Mouse (Mus musculus) CH12.LX (cell line): ENCODE measurements around the gene Cap1. TPM values are rescaled to one million over a fixed set of nuclear protein-coding genes. Genes with fewer than 3 reads are reported as not detected.
"Not testable (repeated sequence)": the region's sequence is repeated elsewhere in the genome, so short reads cannot be mapped to it uniquely, and the experiment has no call there.

Experiments
- DNase-seq: peaks from one replicate; pipeline ENCODE4 v3.0.0-alpha.2; 2013; ENCODE audit errors: extremely low read depth
- H3K27ac ChIP-seq: 2 replicates; pipeline ENCODE4 v1.5.1; 2012; ENCODE audit warnings: low read depth, mild to moderate bottlenecking, control low read depth, moderate library complexity; ENCODE audit not compliant: insufficient read depth
- H3K27me3 ChIP-seq: replicated peaks from 2 replicates; pipeline ENCODE3; 2012; ENCODE audit warnings: inconsistent platforms
- H3K36me3 ChIP-seq, 2 experiments: replicated peaks in 1 of 2; 2 replicates each; pipeline versions ENCODE3 to v1.6.1; 2012; ENCODE audit warnings: inconsistent platforms in 1 of 2, low read length in 1 of 2, mild to moderate bottlenecking in 1 of 2, mixed read lengths in 1 of 2, moderate library complexity in 1 of 2; ENCODE audit not compliant: control insufficient read depth in 1 of 2, insufficient read depth in 1 of 2
- H3K4me1 ChIP-seq, 2 experiments: 2 replicates each; pipeline ENCODE4 v1.6.1; 2012; ENCODE audit warnings: inconsistent platforms in 1 of 2, moderate library complexity in 1 of 2; ENCODE audit not compliant: insufficient read depth in 2 of 2, control insufficient read depth in 1 of 2
- H3K4me2 ChIP-seq: 2 replicates; pipeline ENCODE4 v1.6.1; 2012; ENCODE audit warnings: low read depth, mild to moderate bottlenecking, control low read depth; ENCODE audit not compliant: poor library complexity, insufficient read depth, severe bottlenecking
- H3K4me3 ChIP-seq, 3 experiments: fragments of 150-350 bp in 1 of 3; sonication (generic) in 1 of 3; replicated peaks in 1 of 3; 2 replicates each; pipeline versions ENCODE3 to v1.5.1; 2011 to 2012; ENCODE audit warnings: low read depth in 2 of 3, low read length in 2 of 3, mild to moderate bottlenecking in 2 of 3, moderate library complexity in 2 of 3, control low read depth in 1 of 3, improper control_type of control experiment in 1 of 3, inconsistent platforms in 1 of 3, mixed read lengths in 1 of 3; ENCODE audit not compliant: poor library complexity in 1 of 3
- H3K79me2 ChIP-seq: replicated peaks from 2 replicates; pipeline ENCODE4 v1.6.1; 2012; ENCODE audit warnings: mild to moderate bottlenecking, moderate library complexity; ENCODE audit not compliant: control insufficient read depth, poor library complexity, insufficient read depth, severe bottlenecking; ENCODE audit errors: extremely low read depth
- H3K9ac ChIP-seq: 2 replicates; pipeline ENCODE4 v1.6.1; 2012; ENCODE audit warnings: low read depth, mild to moderate bottlenecking, control low read depth, moderate library complexity; ENCODE audit not compliant: insufficient read depth
- H3K9me3 ChIP-seq: replicated peaks from 2 replicates; pipeline ENCODE3; 2012; ENCODE audit warnings: low read length, inconsistent platforms, mixed read lengths
- BHLHE40 ChIP-seq: IDR thresholded peaks from 2 replicates; pipeline ENCODE4 v1.6.1; 2011; ENCODE audit warnings: mild to moderate bottlenecking, low read depth, low read length, improper control_type of control experiment
- CHD1 ChIP-seq: IDR thresholded peaks from 2 replicates; pipeline ENCODE4 v1.6.1; 2012; ENCODE audit warnings: low read depth, low read length, improper control_type of control experiment, inconsistent platforms
- CHD2 ChIP-seq: IDR thresholded peaks from 2 replicates; pipeline ENCODE4 v1.6.1; 2011; ENCODE audit warnings: low read length, improper control_type of control experiment
- CTCF ChIP-seq, 2 experiments: IDR thresholded peaks in 1 of 2; conservative IDR thresholded peaks in 1 of 2; 2 replicates each; pipeline ENCODE4 v1.5.1; 2011 to 2012; ENCODE audit warnings: low read depth in 2 of 2, low read length in 2 of 2, improper control_type of control experiment in 1 of 2, inconsistent platforms in 1 of 2, mild to moderate bottlenecking in 1 of 2, moderate library complexity in 1 of 2
- E2F4 ChIP-seq: IDR thresholded peaks from 2 replicates; pipeline ENCODE4 v1.6.1; 2011; ENCODE audit warnings: low read depth, low read length, improper control_type of control experiment; ENCODE audit not compliant: insufficient replicate concordance
- ELF1 ChIP-seq: IDR thresholded peaks from 2 replicates; pipeline ENCODE4 v1.6.1; 2014; ENCODE audit warnings: low read depth, mild to moderate bottlenecking, inconsistent platforms, low read length, improper control_type of control experiment
- EP300 ChIP-seq: IDR thresholded peaks from 2 replicates; pipeline ENCODE4 v1.6.1; 2011; ENCODE audit warnings: low read length, improper control_type of control experiment
- GABPA ChIP-seq: IDR thresholded peaks from 2 replicates; pipeline ENCODE4 v1.6.1; 2012; ENCODE audit warnings: low read depth, low read length, improper control_type of control experiment, inconsistent platforms; ENCODE audit not compliant: insufficient replicate concordance
- HCFC1 ChIP-seq: IDR thresholded peaks from 2 replicates; pipeline ENCODE4 v1.6.1; 2012; ENCODE audit warnings: low read depth, mild to moderate bottlenecking, inconsistent platforms, low read length, improper control_type of control experiment
- JUN ChIP-seq: IDR thresholded peaks from 2 replicates; pipeline ENCODE4 v1.6.1; 2011; ENCODE audit warnings: low read depth, mild to moderate bottlenecking, low read length, improper control_type of control experiment, moderate library complexity; ENCODE audit not compliant: insufficient read depth
- JUND ChIP-seq: conservative IDR thresholded peaks from 2 replicates; pipeline ENCODE4 v1.6.1; 2011; ENCODE audit warnings: low read depth, low read length, improper control_type of control experiment
- KAT2A ChIP-seq: IDR thresholded peaks from 2 replicates; pipeline ENCODE4 v1.6.1; 2012; ENCODE audit warnings: low read length, improper control_type of control experiment, inconsistent platforms; ENCODE audit not compliant: insufficient replicate concordance
- MAX ChIP-seq: IDR thresholded peaks from 2 replicates; pipeline ENCODE4 v1.6.1; 2011; ENCODE audit warnings: low read length, improper control_type of control experiment
- MEF2A ChIP-seq: IDR thresholded peaks from 2 replicates; pipeline ENCODE4 v1.6.1; 2014; ENCODE audit warnings: low read depth, mild to moderate bottlenecking, inconsistent platforms, low read length, improper control_type of control experiment, borderline replicate concordance
- MYC ChIP-seq: IDR thresholded peaks from 2 replicates; pipeline ENCODE4 v1.6.1; 2011; ENCODE audit warnings: low read depth, mild to moderate bottlenecking, improper control_type of control experiment, low read length
- NELFE ChIP-seq: IDR thresholded peaks from 2 replicates; pipeline ENCODE4 v1.6.1; 2011; ENCODE audit warnings: low read depth, low read length, improper control_type of control experiment
- NRF1 ChIP-seq: IDR thresholded peaks from 2 replicates; pipeline ENCODE4 v1.6.1; 2014; ENCODE audit warnings: low read depth, mild to moderate bottlenecking, inconsistent platforms, low read length, improper control_type of control experiment, moderate library complexity
- PAX5 ChIP-seq: IDR thresholded peaks from 2 replicates; pipeline ENCODE4 v1.6.1; 2012; ENCODE audit warnings: low read length, inconsistent platforms, mixed read lengths
- POLR2A ChIP-seq: IDR thresholded peaks from 2 replicates; pipeline ENCODE4 v1.6.1; 2011; ENCODE audit warnings: low read depth, mild to moderate bottlenecking, improper control_type of control experiment, low read length
- POLR2AphosphoS2 ChIP-seq: IDR thresholded peaks from 2 replicates; pipeline ENCODE4 v1.6.1; 2011; ENCODE audit warnings: low read depth, low read length, improper control_type of control experiment
- RAD21 ChIP-seq: IDR thresholded peaks from 2 replicates; pipeline ENCODE4 v1.6.1; 2011; ENCODE audit warnings: low read depth, mild to moderate bottlenecking, low read length, improper control_type of control experiment, moderate library complexity
- RCOR1 ChIP-seq: conservative IDR thresholded peaks from 2 replicates; pipeline ENCODE4 v1.6.1; 2012; ENCODE audit warnings: low read depth, mild to moderate bottlenecking, inconsistent platforms, low read length, improper control_type of control experiment
- SIN3A ChIP-seq: IDR thresholded peaks from 2 replicates; pipeline ENCODE4 v1.6.1; 2012; ENCODE audit warnings: low read length, improper control_type of control experiment, inconsistent platforms
- SMC3 ChIP-seq: IDR thresholded peaks from 2 replicates; pipeline ENCODE4 v1.6.1; 2011; ENCODE audit warnings: low read depth, low read length, improper control_type of control experiment
- TBP ChIP-seq: conservative IDR thresholded peaks from 2 replicates; pipeline ENCODE4 v1.6.1; 2011; ENCODE audit warnings: low read depth, low read length, improper control_type of control experiment
- TCF12 ChIP-seq: IDR thresholded peaks from 2 replicates; pipeline ENCODE4 v1.6.1; 2014; ENCODE audit warnings: low read depth, mild to moderate bottlenecking, inconsistent platforms, low read length, improper control_type of control experiment
- UBTF ChIP-seq: IDR thresholded peaks from 2 replicates; pipeline ENCODE4 v1.6.1; 2012; ENCODE audit warnings: low read depth, mild to moderate bottlenecking, inconsistent platforms, low read length, improper control_type of control experiment, moderate library complexity
- USF1 ChIP-seq: IDR thresholded peaks from 2 replicates; pipeline ENCODE4 v1.6.1; 2014; ENCODE audit warnings: low read depth, mild to moderate bottlenecking, inconsistent platforms, low read length, improper control_type of control experiment
- ZMIZ1 ChIP-seq: IDR thresholded peaks from 2 replicates; pipeline ENCODE4 v1.6.1; 2012; ENCODE audit warnings: low read depth, mild to moderate bottlenecking, inconsistent platforms, low read length, improper control_type of control experiment
- ZNF384 ChIP-seq: IDR thresholded peaks from 2 replicates; pipeline ENCODE4 v1.6.1; 2012; ENCODE audit warnings: low read depth, low read length, improper control_type of control experiment, inconsistent platforms
- dilution Hi-C: fragments of 300-500 bp; cut with MboI; formaldehyde crosslinking; loops from 2 replicates; pipeline ENCODE4 v1.14.3; 2020; ENCODE audit warnings: low sequenced_read_pairs; ENCODE audit not compliant: extremely low pct_unique_long_range_greater_than_20kb, extremely low pct_ligation_motif_present
- in situ Hi-C: fragments of 300-500 bp; cut with MboI; formaldehyde crosslinking; loops from 3 replicates; pipeline ENCODE4 v1.14.3; 2019; ENCODE audit warnings: low sequenced_read_pairs, low pct_ligation_motif_present, low pct_unique_long_range_greater_than_20kb, mixed read lengths
- polyA plus RNA-seq: library from polyadenylated mRNA; unstranded; fragments of >175 nt; gene quantifications from 2 replicates; pipeline ENCODE4 v1.2.1, GENCODE M21; 2012; ENCODE audit warnings: low read depth; ENCODE audit not compliant: insufficient read length
- total RNA-seq, 2 experiments: library from RNA; depleted of rRNA; stranded (reverse); fragments of 300-350 nt in 1 of 2; fragments of >200 nt in 1 of 2; gene quantifications; 2 replicates each; pipeline ENCODE4 v1.2.3; 2012 to 2014

Gene Cap1
- total and polyA plus RNA-seq, 3 experiments, result 118 to 195 (median 159) TPM

DNA sequence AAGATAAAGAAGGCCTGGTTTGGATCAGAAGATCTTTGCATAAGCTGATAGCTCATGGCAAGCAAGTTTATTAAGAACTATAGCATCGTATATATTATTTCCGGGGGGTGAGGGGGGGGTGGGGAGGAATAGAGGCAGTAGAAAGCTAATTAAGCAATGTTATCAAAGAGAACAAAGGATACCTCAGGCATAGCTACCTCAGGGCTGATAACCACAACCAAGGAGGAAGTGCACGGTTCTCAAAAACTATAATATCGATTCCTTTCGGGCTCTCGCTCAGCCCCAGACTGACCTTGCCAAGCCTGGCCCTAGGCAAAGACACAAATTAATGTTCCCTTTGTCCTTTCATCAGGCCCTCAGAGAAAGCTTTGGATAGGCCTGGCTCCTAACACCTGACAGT lies 56.5 kb downstream of the Cap1 start:
- DNase-seq, result no peak
- dilution Hi-C loops, result no loop called here
- in situ Hi-C loops, result no loop called here
- no peaks in the 10 kb centered on the region for H3K4me1 ChIP-seq
- H3K27ac ChIP-seq, result no peak overlapping the region
- H3K4me3 ChIP-seq, result no peak overlapping the region
- H3K27me3 ChIP-seq, result no peaks in the 10 kb centered on the region
- H3K79me2 ChIP-seq, result no peaks in the 10 kb centered on the region
- H3K9me3 ChIP-seq, result no peaks in the 10 kb centered on the region
- H3K9ac ChIP-seq, result no peak overlapping the region
- H3K36me3 ChIP-seq, result no peaks in the 10 kb centered on the region
- no peak overlapping the region for H3K4me2 ChIP-seq
- TF ChIP-seq ZNF384 (no peak), KAT2A (no peak), ELF1 (no peak), BHLHE40 (no peak), CTCF (conservative IDR thresholded peaks at IDR 0.05 in 1 of 2, IDR thresholded peaks at IDR 0.05 in 1 of 2; ENCODE audit: low read depth in 2 of 2, low read length in 2 of 2) (no peak), TCF12 (no peak), PAX5 (no peak), GABPA (no peak), TBP (no peak), MEF2A (no peak), POLR2AphosphoS2 (no peak), CHD2 (no peak), MYC (no peak), CHD1 (no peak), HCFC1 (no peak), JUN (no peak)

DNA sequence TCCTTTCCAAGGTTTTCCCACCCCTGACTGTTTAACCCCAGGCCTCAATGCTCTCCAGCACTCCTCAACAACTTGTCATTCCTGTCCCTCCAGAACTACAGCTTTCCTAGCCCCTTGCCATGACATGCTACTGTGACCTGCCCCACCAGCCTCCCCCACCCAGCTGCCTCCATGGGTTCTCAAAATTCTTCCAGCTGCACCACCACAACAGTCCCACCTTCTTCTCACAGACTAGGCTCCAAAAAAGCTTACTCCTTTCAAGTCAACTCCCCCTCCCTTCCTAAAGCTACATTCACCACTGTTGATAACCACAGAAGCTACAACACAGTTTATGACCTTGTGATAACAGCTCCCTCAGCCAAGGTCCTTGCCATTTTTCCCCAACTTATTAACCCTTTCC lies 58.2 kb downstream of the Cap1 start:
- Histone ChIP-seq H3K4me3 (no peak overlapping the region), H3K9ac (no peak overlapping the region), H3K4me2 (no peak overlapping the region), H3K9me3 (no peaks in the 10 kb centered on the region), H3K36me3 (no peaks in the 10 kb centered on the region), H3K27me3 (no peaks in the 10 kb centered on the region), H3K4me1 (peaks cover 0 to 2% of the 10 kb centered on the region in 2 experiments; a peak in 1 of 4 replicates), H3K79me2 (no peaks in the 10 kb centered on the region)
- dilution Hi-C loops, result no loop called here
- DNase-seq, result no peak
- TF ChIP-seq RAD21 (no peak), E2F4 (no peak), POLR2A (no peak), CHD2 (no peak), KAT2A (no peak), RCOR1 (no peak), MEF2A (no peak), UBTF (no peak), HCFC1 (no peak), EP300 (no peak), NRF1 (no peak), SMC3 (no peak), NELFE (no peak), CHD1 (no peak), JUND (no peak), ZMIZ1 (no peak), MAX (no peak), SIN3A (no peak), GABPA (no peak), USF1 (no peak)
- TF ChIP-seq, all 38 proteins: peak for 0
- no peak overlapping the region for H3K27ac ChIP-seq
- in situ Hi-C loops, result no loop called here

- H3K9me3 ChIP-seq, H3K4me2 ChIP-seq, H3K36me3 ChIP-seq, in situ Hi-C loops, H3K79me2 ChIP-seq, dilution Hi-C loops, H3K27ac ChIP-seq, H3K4me1 ChIP-seq, H3K4me3 ChIP-seq, DNase-seq, H3K9ac ChIP-seq: not testable (repeated sequence)
- H3K27me3 ChIP-seq, result peaks cover 15% of the 10 kb centered on the region
Observed at GRCm38 (mm10) chr4:122820941-122821340, 64.9 kb downstream of the Cap1 start.
